Mouse (Mus musculus) lung, postnatal 0 days (tissue): ENCODE results near the gene Shmt2. TPM values are rescaled to one million over a fixed set of nuclear protein-coding genes. Genes with fewer than 3 reads are reported as not detected.

ENCODE experiments used
- ATAC-seq: fragments of 200-750 bp; cut with Nextera tagmentation; 2 replicates; pipeline ENCODE4 v1.8.0; 2017; ENCODE audit warnings: moderate library complexity
- DNase-seq: peaks from one replicate; pipeline ENCODE4 v3.0.0-alpha.2; 2016; ENCODE audit warnings: low spot score
- H3K27ac ChIP-seq: fragments of 300-500 bp; sonication (generic); 2 replicates; pipeline ENCODE4 v1.5.1; 2014; ENCODE audit warnings: antibody characterized with exemption, mild to moderate bottlenecking, low read length, mixed read lengths
- H3K27me3 ChIP-seq: fragments of 300-500 bp; sonication (generic); replicated peaks from 2 replicates; pipeline ENCODE4 v1.6.1; 2014; ENCODE audit warnings: low read length, mixed read lengths; ENCODE audit not compliant: insufficient read depth
- H3K36me3 ChIP-seq: fragments of 300-500 bp; sonication (generic); 2 replicates; pipeline ENCODE4 v1.6.1; 2014; ENCODE audit warnings: low read length, mixed read lengths; ENCODE audit not compliant: insufficient read depth
- H3K4me1 ChIP-seq: fragments of 300-500 bp; sonication (generic); 2 replicates; pipeline ENCODE4 v1.6.1; 2014; ENCODE audit warnings: antibody characterized with exemption, low read depth, low read length, mixed read lengths; ENCODE audit not compliant: insufficient read depth
- H3K4me2 ChIP-seq: fragments of 300-500 bp; sonication (generic); replicated peaks from 2 replicates; pipeline ENCODE4 v1.6.1; 2014; ENCODE audit warnings: low read depth, mild to moderate bottlenecking, low read length, moderate library complexity, mixed read lengths
- H3K4me3 ChIP-seq: fragments of 300-500 bp; sonication (generic); 2 replicates; pipeline ENCODE4 v1.5.1; 2014; ENCODE audit warnings: low read depth, low read length
- H3K9ac ChIP-seq: fragments of 300-500 bp; sonication (generic); replicated peaks from 2 replicates; pipeline ENCODE4 v1.6.1; 2014; ENCODE audit warnings: low read depth, mild to moderate bottlenecking
- H3K9me3 ChIP-seq: fragments of 300-500 bp; sonication (generic); 2 replicates; pipeline ENCODE4 v1.6.1; 2016; ENCODE audit warnings: low read length, mixed read lengths
- CTCF ChIP-seq: IDR thresholded peaks from 2 replicates; pipeline ENCODE4 v1.5.1; 2016; ENCODE audit warnings: antibody characterized with exemption, mild to moderate bottlenecking
- EP300 ChIP-seq: IDR thresholded peaks from 2 replicates; pipeline ENCODE4 v1.6.1; 2016; ENCODE audit warnings: antibody characterized with exemption, mild to moderate bottlenecking, control low read depth
- WGBS: fragments of 180-500 bp; shearing (Covaris S2); extraction: QIAGEN DNeasy Blood & Tissue Kit; methylation state at CpG from one replicate; pipeline ENCODE4 v1.1.7; 2014; 5-methylcytosine and 5-hydroxymethylcytosine counted together
- polyA plus RNA-seq: library from polyadenylated mRNA; unstranded; fragments of >200 nt; fragmentation: Nextera tagmentation; extraction: Ambion mirVana; gene quantifications from 2 replicates; pipeline ENCODE4 v1.2.1, GENCODE M21; 2015

Shmt2 gene
- polyA plus RNA-seq, 1 experiment from 2014 or later: 27.1 TPM

DNA sequence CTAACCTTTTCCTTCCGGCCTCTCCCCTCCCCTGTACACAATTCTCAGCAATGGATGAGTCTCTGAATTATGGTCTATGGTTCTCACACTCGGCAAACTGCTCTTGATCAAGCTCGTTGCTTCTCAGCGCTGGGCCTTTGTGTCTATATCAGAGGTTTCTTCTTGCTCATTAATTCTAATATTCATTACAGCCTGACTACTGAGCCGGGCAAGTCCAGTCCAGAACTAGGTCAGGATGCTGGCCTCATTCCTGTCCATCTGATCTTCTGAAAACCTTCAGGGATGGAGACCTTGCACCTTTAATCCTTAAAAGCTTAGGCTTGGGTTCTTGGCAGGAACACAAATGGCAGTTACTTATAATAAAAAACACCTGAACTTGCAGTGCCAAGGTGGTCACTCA lies 22.7 kb downstream of the Shmt2 start:
- Histone ChIP-seq H3K4me2 (no peak overlapping the region), H3K9me3 (no peaks in the 10 kb centered on the region), H3K9ac (no peak overlapping the region), H3K36me3 (peaks cover 23% of the 10 kb centered on the region), H3K27ac (no peak overlapping the region), H3K27me3 (no peaks in the 10 kb centered on the region), H3K4me1 (no peaks in the 10 kb centered on the region), H3K4me3 (no peak overlapping the region)
- DNase-seq (no peak), ATAC-seq (no peak)
- 81% methylated on average over 5 of the region's 5 CpGs for WGBS
- TF ChIP-seq EP300 (no peak), CTCF (no peak)

DNA sequence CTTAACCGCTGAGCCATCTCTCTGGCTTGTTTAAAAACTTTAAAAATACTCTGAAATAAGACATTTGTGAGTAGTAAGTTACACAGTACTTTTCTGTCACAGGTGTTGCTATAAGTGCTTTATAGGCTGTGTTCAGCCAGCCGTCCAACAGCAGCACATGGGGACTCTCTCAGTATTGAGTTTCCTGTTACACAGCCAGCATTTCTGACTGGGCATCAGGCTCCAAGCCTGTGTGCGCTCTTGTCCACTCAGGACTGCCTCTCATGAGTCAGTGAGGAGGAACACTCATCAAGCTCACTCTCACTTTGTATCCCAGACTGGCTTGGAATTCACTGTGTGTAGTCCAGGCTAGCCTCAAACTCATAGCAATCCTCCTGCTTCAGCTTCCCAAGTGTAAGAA lies 26.1 kb downstream of the Shmt2 start:
- no peak overlapping the region for H3K4me3 ChIP-seq
- H3K27ac ChIP-seq: no peak overlapping the region
- TF ChIP-seq CTCF (no peak), EP300 (no peak)
- H3K9ac ChIP-seq: no peak overlapping the region
- H3K36me3 ChIP-seq: peaks cover 37% of the 10 kb centered on the region
- 88% methylated on average over 3 of the region's 3 CpGs for WGBS
- DNase-seq (no peak), ATAC-seq (no peak)
- no peaks in the 10 kb centered on the region for H3K27me3 ChIP-seq
- H3K4me1 ChIP-seq: no peaks in the 10 kb centered on the region
- no peaks in the 10 kb centered on the region for H3K9me3 ChIP-seq
- H3K4me2 ChIP-seq: no peak overlapping the region

DNA sequence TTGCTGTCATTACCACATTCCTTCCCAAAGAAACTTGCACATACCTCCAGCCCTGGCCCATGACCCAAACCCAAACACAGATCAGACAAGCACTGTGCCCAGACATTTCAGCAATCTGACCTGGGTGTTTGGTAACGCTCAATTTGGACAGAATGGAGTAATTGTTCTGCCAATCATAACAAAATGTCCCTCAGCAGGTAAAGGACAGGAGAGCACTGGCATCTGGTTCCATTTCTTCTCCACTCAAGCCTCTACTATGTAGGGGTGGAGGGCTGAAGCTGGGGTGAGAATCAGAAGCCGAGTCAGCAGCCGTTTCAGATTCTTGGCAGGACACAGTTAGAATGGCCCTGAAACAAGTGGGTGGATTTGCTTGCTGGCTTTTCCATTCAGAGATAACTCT lies 30.1 kb downstream of the Shmt2 start:
- no peak for TF ChIP-seq CTCF
- no peak for TF ChIP-seq EP300
- H3K4me3 ChIP-seq: no peak overlapping the region
- DNase-seq (no peak), ATAC-seq (no peak)
- no peak overlapping the region for H3K9ac ChIP-seq
- H3K4me2 ChIP-seq: no peak overlapping the region
- H3K27ac ChIP-seq: no peak overlapping the region
- no peaks in the 10 kb centered on the region for H3K9me3 ChIP-seq
- WGBS: 74% methylated on average over 3 of the region's 3 CpGs
- H3K4me1 ChIP-seq: no peaks in the 10 kb centered on the region
- peaks cover 38% of the 10 kb centered on the region for H3K36me3 ChIP-seq
- H3K27me3 ChIP-seq: no peaks in the 10 kb centered on the region

DNA sequence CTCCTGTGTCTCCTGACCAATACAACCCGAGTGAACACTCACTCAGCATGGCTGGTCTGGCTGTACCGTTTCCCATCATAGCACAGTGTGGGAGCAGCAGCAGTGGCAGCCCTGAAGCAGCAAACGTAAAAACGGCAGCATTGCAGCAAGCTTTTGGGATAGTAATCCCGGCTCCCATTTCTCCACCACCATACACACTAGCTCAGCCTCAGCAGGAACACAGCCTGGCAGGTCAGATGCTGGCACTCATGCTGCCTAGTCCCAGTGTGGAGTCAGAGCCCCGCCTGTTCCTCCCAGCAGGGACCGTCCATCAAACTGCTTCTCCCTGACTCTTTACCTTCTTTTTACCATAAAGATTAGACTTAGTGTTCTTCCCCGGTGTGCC lies 31.1 kb downstream of the Shmt2 start:
- H3K9me3 ChIP-seq: no peaks in the 10 kb centered on the region
- no peak overlapping the region for H3K4me2 ChIP-seq
- no peak for TF ChIP-seq CTCF
- no peak for TF ChIP-seq EP300
- WGBS: 86% methylated on average over 8 of the region's 8 CpGs
- no peak overlapping the region for H3K27ac ChIP-seq
- no peaks in the 10 kb centered on the region for H3K4me1 ChIP-seq
- H3K36me3 ChIP-seq: peaks cover 38% of the 10 kb centered on the region
- no peak overlapping the region for H3K9ac ChIP-seq
- DNase-seq: no peak
- ATAC-seq: no peak
- H3K4me3 ChIP-seq: no peak overlapping the region
- no peaks in the 10 kb centered on the region for H3K27me3 ChIP-seq

DNA sequence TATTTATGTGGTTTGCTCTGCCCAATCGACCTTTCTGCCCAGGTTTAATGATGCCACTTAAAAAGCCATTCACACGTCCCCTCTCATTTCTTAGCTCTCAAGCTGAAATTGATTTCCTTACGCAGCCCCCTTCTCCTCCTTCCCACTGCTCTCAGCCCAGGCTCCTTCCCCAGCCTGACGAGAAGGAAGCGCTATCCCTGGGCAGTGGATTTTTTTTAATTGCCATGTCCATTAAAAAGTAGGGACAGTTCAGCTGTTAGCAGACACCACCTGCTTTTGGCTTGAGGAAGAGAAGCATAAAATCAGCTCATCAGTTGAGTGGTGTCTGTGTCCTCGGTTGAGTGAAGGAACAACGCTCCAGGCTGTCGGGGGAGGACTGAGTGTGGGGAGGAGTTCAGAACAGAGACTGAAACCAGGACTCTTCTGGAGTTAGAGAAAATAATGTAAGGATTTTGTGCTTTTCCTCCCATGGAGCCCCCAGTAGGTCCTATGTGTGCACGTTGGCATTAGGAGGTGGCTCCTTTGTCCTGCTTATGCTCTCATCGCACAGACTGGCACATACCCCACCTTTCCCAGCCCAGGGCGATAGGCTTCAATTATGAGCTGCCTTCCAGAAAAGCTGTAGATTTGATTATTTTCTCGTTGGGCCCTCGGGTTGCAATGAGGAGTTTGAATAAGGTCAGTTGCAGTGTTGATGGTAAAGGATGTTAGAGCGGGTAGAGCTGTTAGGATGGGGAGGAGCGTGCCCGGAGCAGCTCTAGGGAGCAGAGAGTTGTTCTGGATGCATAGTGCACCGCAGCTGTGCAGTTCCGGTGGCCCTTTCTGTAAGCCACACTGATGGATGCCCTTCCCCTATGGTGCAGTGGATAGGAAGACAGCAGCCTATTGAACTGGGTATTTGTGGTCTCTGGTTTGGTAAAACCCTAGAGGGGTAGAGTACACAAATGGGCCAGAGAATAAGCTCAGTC lies 31.8 kb downstream of the Shmt2 start:
- ATAC-seq: no peak
- H3K36me3 ChIP-seq: peaks cover 38% of the 10 kb centered on the region
- no peak overlapping the region for H3K4me2 ChIP-seq
- WGBS: 91% methylated on average over 18 of the region's 18 CpGs
- no peak overlapping the region for H3K27ac ChIP-seq
- TF ChIP-seq CTCF: no peak
- TF ChIP-seq EP300: no peak
- H3K4me3 ChIP-seq: no peak overlapping the region
- DNase-seq: no peak
- no peaks in the 10 kb centered on the region for H3K4me1 ChIP-seq
- H3K9ac ChIP-seq: no peak overlapping the region
- no peaks in the 10 kb centered on the region for H3K27me3 ChIP-seq
- H3K9me3 ChIP-seq: no peaks in the 10 kb centered on the region

DNA sequence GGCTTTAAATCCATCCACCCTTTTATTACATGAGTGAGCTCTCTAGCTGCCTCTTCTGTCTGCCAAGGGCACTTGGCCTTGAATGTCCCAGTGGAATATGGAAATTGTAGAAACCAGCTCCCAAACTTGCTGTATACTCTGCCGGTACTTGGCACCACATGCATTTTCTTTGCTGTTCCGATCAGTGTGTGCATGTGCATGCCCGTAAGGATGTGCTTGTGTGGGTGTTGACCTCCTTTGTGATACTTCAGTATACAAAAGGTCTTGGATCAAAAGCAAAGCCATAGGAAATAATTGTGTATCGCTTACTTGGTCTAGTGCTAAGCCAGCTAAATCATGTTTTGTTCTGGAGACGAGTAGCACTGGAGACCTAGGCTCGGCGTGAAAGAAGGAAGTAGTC lies 33.4 kb downstream of the Shmt2 start:
- 82% methylated on average over 7 of the region's 7 CpGs for WGBS
- Histone ChIP-seq H3K9ac (no peak overlapping the region), H3K27me3 (no peaks in the 10 kb centered on the region), H3K27ac (no peak overlapping the region), H3K4me2 (no peak overlapping the region), H3K9me3 (no peaks in the 10 kb centered on the region), H3K36me3 (peaks cover 42% of the 10 kb centered on the region), H3K4me3 (no peak overlapping the region), H3K4me1 (no peaks in the 10 kb centered on the region)
- DNase-seq: no peak
- TF ChIP-seq CTCF (no peak), EP300 (no peak)
- no peak for ATAC-seq
